Mouse (Mus musculus) heart, embryonic 14.5 days (tissue): Measurements from ENCODE around the gene Nsun3. TPM values are rescaled to one million over a fixed set of nuclear protein-coding genes. Genes with fewer than 3 reads are reported as not detected.

ENCODE experiments used
- ATAC-seq: fragments of 200-750 bp; cut with Nextera tagmentation; 2 replicates; pipeline ENCODE4 v1.8.0; 2017; ENCODE audit warnings: low read depth, moderate TSS enrichment; ENCODE audit not compliant: insufficient number of reproducible peaks, insufficient read depth, low FRiP score
- H3K27ac ChIP-seq, 2 experiments: fragments of 200-500 bp in 1 of 2; fragments of 300-500 bp in 1 of 2; sonication (generic) in 1 of 2; replicated peaks in 1 of 2; 2 replicates each; pipeline ENCODE4 v1.5.1; 2012 to 2014; ENCODE audit warnings: low read depth in 2 of 2, low read length in 2 of 2, control low read depth in 1 of 2, mild to moderate bottlenecking in 1 of 2, mixed read lengths in 1 of 2; ENCODE audit not compliant: control insufficient read depth in 1 of 2, insufficient read depth in 1 of 2
- H3K27me3 ChIP-seq: fragments of 300-500 bp; sonication (generic); 2 replicates; pipeline ENCODE4 v1.6.1; 2014; ENCODE audit warnings: mild to moderate bottlenecking, low read length, control low read depth; ENCODE audit not compliant: control insufficient read depth, insufficient read depth
- H3K36me3 ChIP-seq: fragments of 300-500 bp; sonication (generic); 2 replicates; pipeline ENCODE4 v1.6.1; 2014; ENCODE audit warnings: mild to moderate bottlenecking, control low read depth, low read length, mixed read lengths; ENCODE audit not compliant: control insufficient read depth, insufficient read depth
- H3K4me1 ChIP-seq, 2 experiments: fragments of 200-500 bp in 1 of 2; fragments of 300-500 bp in 1 of 2; sonication (generic) in 1 of 2; 2 replicates each; pipeline ENCODE4 v1.6.1; 2012 to 2014; ENCODE audit warnings: low read length in 2 of 2, control low read depth in 1 of 2, mixed read lengths in 1 of 2; ENCODE audit not compliant: control insufficient read depth in 2 of 2, insufficient read depth in 2 of 2
- H3K4me2 ChIP-seq: fragments of 300-500 bp; sonication (generic); 2 replicates; pipeline ENCODE4 v1.6.1; 2014; ENCODE audit warnings: mild to moderate bottlenecking, low read length
- H3K4me3 ChIP-seq, 2 experiments: fragments of 200-500 bp in 1 of 2; fragments of 300-500 bp in 1 of 2; sonication (generic) in 1 of 2; 2 replicates each; pipeline ENCODE4 v1.5.1; 2012 to 2014; ENCODE audit warnings: low read length in 2 of 2, mild to moderate bottlenecking in 2 of 2, control low read depth in 1 of 2, low read depth in 1 of 2, moderate library complexity in 1 of 2; ENCODE audit not compliant: control insufficient read depth in 1 of 2, insufficient read depth in 1 of 2
- H3K9ac ChIP-seq: fragments of 300-500 bp; sonication (generic); 2 replicates; pipeline ENCODE4 v1.6.1; 2014; ENCODE audit warnings: mild to moderate bottlenecking, low read length
- H3K9me3 ChIP-seq: fragments of 300-500 bp; sonication (generic); 2 replicates; pipeline ENCODE4 v1.6.1; 2016; ENCODE audit warnings: low read length, control low read depth; ENCODE audit not compliant: control insufficient read depth
- WGBS: fragments of 180-500 bp; shearing (Covaris S2); extraction: QIAGEN DNeasy Blood & Tissue Kit; methylation state at CpG from one replicate; pipeline ENCODE4 v1.1.7; 2014; 5-methylcytosine and 5-hydroxymethylcytosine counted together
- polyA plus RNA-seq: library from polyadenylated mRNA; unstranded; fragments of >200 nt; fragmentation: Nextera tagmentation; extraction: Ambion mirVana; gene quantifications from 2 replicates; pipeline ENCODE4 v1.2.1, GENCODE M21; 2014

The Nsun3 gene
- 5.4 and 8.1 TPM in 2 replicates for polyA plus RNA-seq

GRCm38 (mm10) chr16:62786621-62787331 lies at the start of gene Nsun3:
Gene Nsun3 (minus strand): TSS chr16:62786818.
- H3K4me2 ChIP-seq = peak within 1 kb of the TSS; percentile 89
- no peaks in the 10 kb centered on the region for H3K27me3 ChIP-seq
- no peaks in the 10 kb centered on the region for H3K9me3 ChIP-seq
- WGBS = 3% methylated on average over 41 of the region's 41 CpGs
- H3K27ac ChIP-seq = peak within 1 kb of the TSS; percentile 92 to 96
- peak within 1 kb of the TSS; percentile 64 to 94 for H3K4me3 ChIP-seq
- peak within 1 kb of the TSS; percentile 93 for H3K9ac ChIP-seq
- H3K4me1 ChIP-seq = peaks cover 5 to 9% of the 10 kb centered on the region in 2 experiments
- ATAC-seq = peak; percentile 97
- H3K36me3 ChIP-seq = peaks cover 7% of the 10 kb centered on the region; the same call in 1 of the 2 replicates

GRCm38 (mm10) chr16:62834016-62834735 lies 47.6 kb upstream of the Nsun3 start:
- Histone ChIP-seq H3K4me2 (no peak overlapping the region), H3K27ac (no peak overlapping the region), H3K4me1 (no peaks in the 10 kb centered on the region), H3K36me3 (no peaks in the 10 kb centered on the region), H3K9me3 (no peaks in the 10 kb centered on the region), H3K27me3 (no peaks in the 10 kb centered on the region), H3K9ac (no peak overlapping the region), H3K4me3 (no peak overlapping the region)
- no peak for ATAC-seq
- WGBS = 38% methylated on average over 3 of the region's 3 CpGs

GRCm38 (mm10) chr16:62832481-62832880 lies 45.9 kb upstream of the Nsun3 start:
- H3K27ac ChIP-seq = no peak overlapping the region
- 21% methylated on average over 4 of the region's 4 CpGs for WGBS
- H3K9me3 ChIP-seq = no peaks in the 10 kb centered on the region
- no peak overlapping the region for H3K9ac ChIP-seq
- no peaks in the 10 kb centered on the region for H3K4me1 ChIP-seq
- no peaks in the 10 kb centered on the region for H3K27me3 ChIP-seq
- H3K36me3 ChIP-seq = no peaks in the 10 kb centered on the region
- ATAC-seq = no peak
- H3K4me2 ChIP-seq = no peak overlapping the region
- H3K4me3 ChIP-seq = no peak overlapping the region

- Histone ChIP-seq H3K9ac (no peak overlapping the region), H3K4me1 (no peaks in the 10 kb centered on the region), H3K4me2 (no peak overlapping the region), H3K9me3 (no peaks in the 10 kb centered on the region), H3K4me3 (no peak overlapping the region), H3K27me3 (no peaks in the 10 kb centered on the region), H3K36me3 (no peaks in the 10 kb centered on the region; the same call in 1 of the 2 replicates), H3K27ac (no peak overlapping the region)
- WGBS = 72% methylated on average over 2 of the region's 2 CpGs
- no peak for ATAC-seq
Measured at GRCm38 (mm10) chr16:62832027-62832426, 45.4 kb upstream of the Nsun3 start.

GRCm38 (mm10) chr16:62826156-62827001 lies 39.8 kb upstream of the Nsun3 start:
- H3K4me2 ChIP-seq = no peak overlapping the region
- H3K4me1 ChIP-seq = no peaks in the 10 kb centered on the region
- no peaks in the 10 kb centered on the region for H3K9me3 ChIP-seq
- H3K27me3 ChIP-seq = no peaks in the 10 kb centered on the region
- H3K9ac ChIP-seq = no peak overlapping the region
- H3K27ac ChIP-seq = no peak overlapping the region
- peaks cover 2% of the 10 kb centered on the region; the same call in 1 of the 2 replicates for H3K36me3 ChIP-seq
- ATAC-seq = no peak
- no peak overlapping the region for H3K4me3 ChIP-seq
- WGBS = 68% methylated on average over 12 of the region's 12 CpGs

GRCm38 (mm10) chr16:62822472-62822871 lies 35.9 kb upstream of the Nsun3 start:
- no peak overlapping the region for H3K4me3 ChIP-seq
- no peak overlapping the region for H3K9ac ChIP-seq
- no peaks in the 10 kb centered on the region for H3K4me1 ChIP-seq
- WGBS = 89% methylated on average over 6 of the region's 6 CpGs
- H3K9me3 ChIP-seq = no peaks in the 10 kb centered on the region
- no peaks in the 10 kb centered on the region for H3K27me3 ChIP-seq
- no peak overlapping the region for H3K4me2 ChIP-seq
- no peak for ATAC-seq
- peaks cover 2% of the 10 kb centered on the region; the same call in 1 of the 2 replicates for H3K36me3 ChIP-seq
- no peak overlapping the region for H3K27ac ChIP-seq

- H3K27me3 ChIP-seq = no peaks in the 10 kb centered on the region
- no peaks in the 10 kb centered on the region for H3K4me1 ChIP-seq
- no peak for ATAC-seq
- H3K9me3 ChIP-seq = no peaks in the 10 kb centered on the region
- WGBS = 85% methylated on average over 5 of the region's 5 CpGs
- 0 out of 2 replicates have a peak, but pooled peaks cover 7% of the 10 kb centered on the region for H3K36me3 ChIP-seq
- H3K4me2 ChIP-seq = no peak within 1 kb of the TSS
- H3K4me3 ChIP-seq = no peak within 1 kb of the TSS
- no peak within 1 kb of the TSS for H3K9ac ChIP-seq
- no peak within 1 kb of the TSS for H3K27ac ChIP-seq
Measured at GRCm38 (mm10) chr16:62814491-62814890, 27.9 kb upstream of the Nsun3 start, which contains the start of gene Stx19. Gene Stx19 (plus strand): TSS chr16:62814676.
